Mouse (Mus musculus) thymus, adult 18-20 months (tissue): ENCODE measurements around the gene Slc11a2.
A peak's percentile ranks its signal among the peaks of the same experiment; 100 is the strongest.

Experiments used
- DNase-seq, 2 experiments: peaks; one replicate each; pipeline ENCODE4 v3.0.0; 2022; ENCODE audit warnings: mixed read lengths in 2 of 2

Slc11a2 gene

GRCm38 (mm10) chr15:100424396-100425122 lies at the start of gene Slc11a2:
Gene Slc11a2 (minus strand): TSS chr15:100425072.
- DNase-seq, result no peak

GRCm38 (mm10) chr15:100473926-100474503 lies 49.1 kb upstream of the Slc11a2 start:
- no peak for DNase-seq

- DNase-seq, result no peak
Measured at GRCm38 (mm10) chr15:100470037-100470436, 45.2 kb upstream of the Slc11a2 start.

- DNase-seq, result no peak
Measured at GRCm38 (mm10) chr15:100469189-100469545, 44.3 kb upstream of the Slc11a2 start.

GRCm38 (mm10) chr15:100468295-100469188 lies 43.7 kb upstream of the Slc11a2 start, which contains the start of gene Letmd1:
Gene Letmd1 (plus strand): TSS chr15:100469023.
- peak; percentile 79 to 83 for DNase-seq

- no peak for DNase-seq
Measured at GRCm38 (mm10) chr15:100467738-100468137, 42.9 kb upstream of the Slc11a2 start.

GRCm38 (mm10) chr15:100465432-100465831 lies 40.6 kb upstream of the Slc11a2 start:
- DNase-seq, result no peak

- peak; percentile 32 to 44 for DNase-seq
Measured at GRCm38 (mm10) chr15:100463712-100464111, 38.8 kb upstream of the Slc11a2 start.

GRCm38 (mm10) chr15:100462086-100462485 lies 37.2 kb upstream of the Slc11a2 start:
- no peak for DNase-seq

GRCm38 (mm10) chr15:100461646-100462045 lies 36.8 kb upstream of the Slc11a2 start:
- DNase-seq, result no peak

GRCm38 (mm10) chr15:100460942-100461341 lies 36.1 kb upstream of the Slc11a2 start:
- DNase-seq, result no peak

GRCm38 (mm10) chr15:100458055-100458454 lies 33.2 kb upstream of the Slc11a2 start:
- no peak for DNase-seq

GRCm38 (mm10) chr15:100457340-100457739 lies 32.5 kb upstream of the Slc11a2 start:
- peak; percentile 49 to 51 for DNase-seq

GRCm38 (mm10) chr15:100456356-100456991 lies 31.6 kb upstream of the Slc11a2 start:
- DNase-seq, result no peak

- DNase-seq, result no peak
Measured at GRCm38 (mm10) chr15:100452486-100452885, 27.6 kb upstream of the Slc11a2 start.

GRCm38 (mm10) chr15:100451245-100451644 lies 26.4 kb upstream of the Slc11a2 start:
- DNase-seq, result no peak

- DNase-seq, result no peak
Measured at GRCm38 (mm10) chr15:100449495-100449894, 24.6 kb upstream of the Slc11a2 start.

- no peak for DNase-seq
Measured at GRCm38 (mm10) chr15:100448572-100448971, 23.7 kb upstream of the Slc11a2 start.

GRCm38 (mm10) chr15:100446887-100447286 lies 22.0 kb upstream of the Slc11a2 start:
- no peak for DNase-seq

GRCm38 (mm10) chr15:100443126-100443922 lies 18.5 kb upstream of the Slc11a2 start:
- peak; percentile 82 to 92 for DNase-seq

GRCm38 (mm10) chr15:100436518-100436917 lies 11.6 kb upstream of the Slc11a2 start:
- no peak for DNase-seq

GRCm38 (mm10) chr15:100436112-100436511 lies 11.2 kb upstream of the Slc11a2 start:
- no peak for DNase-seq
